Mouse (Mus musculus): Measurements from ENCODE around the gene Asic2. TPM values are rescaled to one million over a fixed set of nuclear protein-coding genes. Genes with fewer than 3 reads are reported as not detected.
A peak's percentile ranks its signal among the peaks of the same experiment; 100 is the strongest.

Gene Asic2
- total RNA-seq, 2 experiments from 2014 or later = 0.11 to 0.31 TPM

- no peak for DNase-seq (ENCODE audit: low spot score)
Observed at GRCm38 (mm10) chr11:81118055-81118454, 850.2 kb downstream of the Asic2 start.

GRCm38 (mm10) chr11:81115666-81116065 is 852.6 kb downstream of the Asic2 start:
- DNase-seq (ENCODE audit: low spot score) = no peak

GRCm38 (mm10) chr11:81111626-81112025 is 856.6 kb downstream of the Asic2 start:
- DNase-seq (ENCODE audit: low spot score) = no peak

GRCm38 (mm10) chr11:81110049-81110448 is 858.2 kb downstream of the Asic2 start:
- DNase-seq (ENCODE audit: low spot score) = no peak

- no peak for DNase-seq (ENCODE audit: low spot score)
Observed at GRCm38 (mm10) chr11:81106949-81107348, 861.3 kb downstream of the Asic2 start.

- no peak for DNase-seq (ENCODE audit: low spot score)
Observed at GRCm38 (mm10) chr11:81100829-81101228, 867.4 kb downstream of the Asic2 start.

- DNase-seq (ENCODE audit: low spot score) = peak; percentile 30
Observed at GRCm38 (mm10) chr11:81096011-81096410, 872.2 kb downstream of the Asic2 start.

- no peak for DNase-seq (ENCODE audit: low spot score)
Observed at GRCm38 (mm10) chr11:81094581-81094980, 873.7 kb downstream of the Asic2 start.

- DNase-seq (ENCODE audit: low spot score) = no peak
Observed at GRCm38 (mm10) chr11:81092161-81092560, 876.1 kb downstream of the Asic2 start.

- DNase-seq (ENCODE audit: low spot score) = no peak
Observed at GRCm38 (mm10) chr11:81083822-81084221, 884.4 kb downstream of the Asic2 start.

GRCm38 (mm10) chr11:81080076-81080805 is 888.0 kb downstream of the Asic2 start:
- no peak for DNase-seq (ENCODE audit: low spot score)

- no peak for DNase-seq (ENCODE audit: low spot score)
Observed at GRCm38 (mm10) chr11:81079237-81079636, 889.0 kb downstream of the Asic2 start.

GRCm38 (mm10) chr11:81071836-81072235 is 896.4 kb downstream of the Asic2 start:
- no peak for DNase-seq (ENCODE audit: low spot score)

GRCm38 (mm10) chr11:81065386-81065785 is 902.9 kb downstream of the Asic2 start:
- no peak for DNase-seq (ENCODE audit: low spot score)

GRCm38 (mm10) chr11:81064006-81064405 is 904.3 kb downstream of the Asic2 start:
- no peak for DNase-seq (ENCODE audit: low spot score)

- no peak for DNase-seq (ENCODE audit: low spot score)
Observed at GRCm38 (mm10) chr11:81060077-81060476, 908.2 kb downstream of the Asic2 start.

- DNase-seq (ENCODE audit: low spot score) = no peak
Observed at GRCm38 (mm10) chr11:81059546-81059945, 908.7 kb downstream of the Asic2 start.

- DNase-seq (ENCODE audit: low spot score) = no peak
Observed at GRCm38 (mm10) chr11:81057506-81057905, 910.8 kb downstream of the Asic2 start.

- DNase-seq (ENCODE audit: low spot score) = no peak
Observed at GRCm38 (mm10) chr11:81056776-81057175, 911.5 kb downstream of the Asic2 start.

GRCm38 (mm10) chr11:81055446-81056145 is 912.7 kb downstream of the Asic2 start:
- DNase-seq (ENCODE audit: low spot score) = no peak

- no peak for DNase-seq (ENCODE audit: low spot score)
Observed at GRCm38 (mm10) chr11:81053826-81054225, 914.4 kb downstream of the Asic2 start.

GRCm38 (mm10) chr11:81041671-81042070 is 926.6 kb downstream of the Asic2 start:
- DNase-seq (ENCODE audit: low spot score) = no peak

GRCm38 (mm10) chr11:81039976-81040375 is 928.3 kb downstream of the Asic2 start:
- DNase-seq (ENCODE audit: low spot score) = no peak
